Mouse (Mus musculus) liver, embryonic 12.5 days (tissue): ENCODE measurements around the gene Tiam2. TPM values are rescaled to one million over a fixed set of nuclear protein-coding genes. Genes with fewer than 3 reads are reported as not detected.

ENCODE experiments used
- ATAC-seq: fragments of 200-750 bp; cut with Nextera tagmentation; 2 replicates; pipeline ENCODE4 v1.8.0; 2017; ENCODE audit warnings: moderate number of reproducible peaks, mild to moderate bottlenecking, moderate library complexity
- H3K27ac ChIP-seq: fragments of 300-500 bp; sonication (generic); 2 replicates; pipeline ENCODE4 v1.5.1; 2016; ENCODE audit warnings: mild to moderate bottlenecking
- H3K27me3 ChIP-seq: fragments of 300-500 bp; sonication (generic); replicated peaks from 2 replicates; pipeline ENCODE4 v1.6.1; 2016; ENCODE audit warnings: mild to moderate bottlenecking, moderate library complexity
- H3K36me3 ChIP-seq: fragments of 300-500 bp; sonication (generic); 2 replicates; pipeline ENCODE4 v1.6.1; 2016; ENCODE audit warnings: mild to moderate bottlenecking, moderate library complexity
- H3K4me1 ChIP-seq: fragments of 300-500 bp; sonication (generic); 2 replicates; pipeline ENCODE4 v1.6.1; 2016
- H3K4me2 ChIP-seq: fragments of 300-500 bp; sonication (generic); 2 replicates; pipeline ENCODE4 v1.6.1; 2016; ENCODE audit warnings: mild to moderate bottlenecking, moderate library complexity
- H3K4me3 ChIP-seq: fragments of 300-500 bp; sonication (generic); 2 replicates; pipeline ENCODE4 v1.5.1; 2016; ENCODE audit warnings: mild to moderate bottlenecking, moderate library complexity
- H3K9ac ChIP-seq: fragments of 300-500 bp; sonication (generic); 2 replicates; pipeline ENCODE4 v1.6.1; 2016; ENCODE audit warnings: mild to moderate bottlenecking, moderate library complexity
- H3K9me3 ChIP-seq: fragments of 300-500 bp; sonication (generic); replicated peaks from 2 replicates; pipeline ENCODE4 v1.6.1; 2016; ENCODE audit warnings: mild to moderate bottlenecking, moderate library complexity
- WGBS: fragments of 180-500 bp; shearing (Covaris S2); methylation state at CpG from one replicate; pipeline ENCODE4 v1.1.7; 2016; ENCODE audit not compliant: insufficient replicate concordance; 5-methylcytosine and 5-hydroxymethylcytosine counted together
- polyA plus RNA-seq: library from polyadenylated mRNA; unstranded; fragments of >200 nt; fragmentation: Nextera tagmentation; extraction: Ambion mirVana; gene quantifications from 2 replicates; pipeline ENCODE4 v1.2.1, GENCODE M21; 2016

The Tiam2 gene
- 1.3 and 1.6 TPM in 2 replicates for polyA plus RNA-seq

DNA sequence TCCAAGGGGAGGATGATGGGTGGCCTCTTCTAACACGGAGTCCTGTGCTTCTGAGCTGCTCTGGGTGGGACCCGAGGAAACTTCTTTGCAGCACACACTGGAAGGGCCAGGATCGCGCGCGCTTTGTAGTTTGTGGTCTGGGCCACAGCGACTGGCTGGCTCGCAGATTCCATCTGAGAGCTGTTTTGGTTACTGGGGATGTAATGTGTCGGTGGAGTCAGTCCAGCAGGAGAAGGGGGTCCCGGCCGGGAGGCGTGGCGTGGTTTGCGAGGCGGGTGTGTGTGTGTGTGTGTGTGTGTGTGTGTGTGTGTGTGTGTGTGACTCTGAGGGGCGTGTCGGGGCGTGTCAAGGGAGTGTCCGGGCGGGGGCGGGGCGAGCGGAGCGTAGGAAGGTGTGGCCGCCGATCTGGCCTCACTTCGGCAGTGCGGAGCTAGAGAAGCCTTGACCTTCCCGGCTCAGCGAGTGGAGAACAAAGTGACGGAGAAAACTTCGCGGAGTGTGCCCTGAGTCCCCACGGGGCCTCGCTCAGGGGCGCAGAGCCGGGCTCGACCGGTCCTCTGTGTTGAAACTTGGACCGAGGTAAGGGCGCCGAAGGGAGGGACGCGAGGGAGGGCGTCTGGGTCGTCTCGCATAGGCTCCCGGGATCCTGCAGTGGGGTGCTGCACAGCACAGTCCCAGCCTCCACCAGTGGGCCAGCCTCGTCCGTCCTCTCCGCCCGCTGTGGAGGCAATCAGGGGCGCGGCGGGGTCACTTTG lies at the start of gene Tiam2:
TSS of gene Tiam2 (plus strand) at position 426 of the 755 bp plus-strand sequence.
- peaks cover 12% of the 10 kb centered on the region for H3K4me1 ChIP-seq
- no peaks in the 10 kb centered on the region for H3K36me3 ChIP-seq
- ATAC-seq, result peak; percentile 76
- H3K27me3 ChIP-seq, result peaks cover 51% of the 10 kb centered on the region
- no peak within 1 kb of the TSS for H3K27ac ChIP-seq
- H3K4me2 ChIP-seq, result peak within 1 kb of the TSS; percentile 82
- peak within 1 kb of the TSS; percentile 41; the same call in 1 of the 2 replicates for H3K9ac ChIP-seq
- 2% methylated on average over 48 of the region's 55 CpGs for WGBS
- peak within 1 kb of the TSS; percentile 60 for H3K4me3 ChIP-seq
- H3K9me3 ChIP-seq, result no peaks in the 10 kb centered on the region

DNA sequence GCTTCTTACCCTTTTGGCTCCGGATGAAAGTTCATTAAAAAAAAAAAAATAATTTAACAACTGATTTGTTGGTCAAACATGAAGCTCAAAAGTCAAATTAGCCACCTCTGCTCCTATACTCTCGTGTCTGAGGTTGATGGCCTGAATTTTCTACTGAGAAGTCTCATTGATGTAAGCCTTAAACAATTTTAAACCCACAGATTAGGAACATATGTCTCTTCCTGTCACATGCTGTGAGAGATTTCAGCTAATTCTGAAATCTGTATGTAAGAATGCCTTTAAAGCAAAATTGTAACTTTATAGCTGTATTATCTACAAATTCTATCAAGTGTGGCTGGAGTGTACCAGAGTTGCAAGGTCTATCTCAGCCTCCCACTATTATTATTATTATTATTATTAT lies 46.1 kb upstream of the Tiam2 start:
- peaks cover 5% of the 10 kb centered on the region; the same call in 1 of the 2 replicates for H3K4me1 ChIP-seq
- no peak overlapping the region for H3K9ac ChIP-seq
- no peaks in the 10 kb centered on the region for H3K9me3 ChIP-seq
- 0 out of 2 replicates have a peak, but pooled peaks cover 3% of the 10 kb centered on the region for H3K27me3 ChIP-seq
- 68% methylated on average over 2 of the region's 2 CpGs for WGBS
- no peak overlapping the region for H3K4me3 ChIP-seq
- H3K4me2 ChIP-seq, result no peak overlapping the region
- no peaks in the 10 kb centered on the region for H3K36me3 ChIP-seq
- no peak for ATAC-seq
- no peak overlapping the region for H3K27ac ChIP-seq

DNA sequence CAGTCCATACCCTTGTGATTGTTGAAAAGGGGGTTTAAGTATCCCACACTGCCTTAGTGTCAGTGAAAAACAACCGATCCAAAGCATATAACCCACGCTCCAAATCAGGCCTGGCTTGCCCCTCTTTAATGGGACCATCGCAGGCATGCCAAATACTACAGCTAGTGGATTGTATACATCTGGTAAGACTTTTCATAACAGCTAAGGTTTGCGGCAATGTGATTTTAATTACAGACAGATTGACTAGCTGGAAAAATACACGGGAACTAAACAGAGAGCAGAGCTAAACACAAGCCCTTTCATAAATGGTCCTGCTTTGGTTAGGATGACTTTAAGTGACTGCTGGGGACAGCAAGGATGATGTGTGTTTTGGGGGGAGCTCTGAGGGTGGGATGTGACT lies 44.4 kb upstream of the Tiam2 start:
- Histone ChIP-seq H3K36me3 (no peaks in the 10 kb centered on the region), H3K4me1 (peaks cover 5% of the 10 kb centered on the region; the same call in 1 of the 2 replicates), H3K27ac (no peak overlapping the region), H3K27me3 (no peaks in the 10 kb centered on the region), H3K4me2 (no peak overlapping the region), H3K9me3 (no peaks in the 10 kb centered on the region), H3K9ac (no peak overlapping the region), H3K4me3 (no peak overlapping the region)
- no peak for ATAC-seq
- WGBS, result 72% methylated on average over 5 of the region's 5 CpGs

DNA sequence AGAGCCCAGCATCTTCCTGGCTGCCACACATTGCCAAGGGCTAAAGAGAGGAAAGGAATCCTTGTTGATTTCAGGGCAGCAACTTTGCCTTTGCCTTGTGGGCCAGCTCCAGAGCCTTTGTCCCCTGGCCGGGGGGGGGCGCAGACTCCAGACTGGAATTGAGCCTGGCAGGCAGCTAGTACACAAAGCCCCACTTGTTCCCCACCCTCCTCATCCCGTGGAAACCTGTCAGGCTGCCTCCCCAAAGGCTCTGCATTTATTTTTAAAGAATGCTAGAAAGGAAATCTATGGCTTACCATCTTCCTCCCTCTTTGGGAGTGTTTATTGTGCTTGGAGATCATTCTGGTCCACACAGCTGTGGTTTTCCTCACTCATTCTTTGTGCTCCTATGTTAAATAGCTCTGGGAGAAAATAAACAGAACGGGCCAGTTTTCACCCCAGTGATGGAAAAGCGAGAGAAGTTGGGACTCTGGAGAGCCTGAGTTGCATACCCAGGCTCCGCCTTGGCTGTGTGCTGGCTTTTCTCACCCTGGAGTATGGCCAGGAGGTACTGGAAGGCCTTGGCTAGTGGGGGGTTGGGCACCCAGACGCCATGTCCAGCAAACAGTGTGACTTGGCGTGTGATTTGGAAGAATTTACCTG lies 41.2 kb upstream of the Tiam2 start:
- no peak overlapping the region for H3K9ac ChIP-seq
- ATAC-seq, result no peak
- H3K36me3 ChIP-seq, result no peaks in the 10 kb centered on the region
- no peak overlapping the region for H3K27ac ChIP-seq
- H3K9me3 ChIP-seq, result no peaks in the 10 kb centered on the region
- no peak overlapping the region for H3K4me2 ChIP-seq
- H3K4me1 ChIP-seq, result no peaks in the 10 kb centered on the region; the same call in 1 of the 2 replicates
- WGBS, result 50% methylated on average over 8 of the region's 8 CpGs
- no peaks in the 10 kb centered on the region for H3K27me3 ChIP-seq
- no peak overlapping the region for H3K4me3 ChIP-seq

DNA sequence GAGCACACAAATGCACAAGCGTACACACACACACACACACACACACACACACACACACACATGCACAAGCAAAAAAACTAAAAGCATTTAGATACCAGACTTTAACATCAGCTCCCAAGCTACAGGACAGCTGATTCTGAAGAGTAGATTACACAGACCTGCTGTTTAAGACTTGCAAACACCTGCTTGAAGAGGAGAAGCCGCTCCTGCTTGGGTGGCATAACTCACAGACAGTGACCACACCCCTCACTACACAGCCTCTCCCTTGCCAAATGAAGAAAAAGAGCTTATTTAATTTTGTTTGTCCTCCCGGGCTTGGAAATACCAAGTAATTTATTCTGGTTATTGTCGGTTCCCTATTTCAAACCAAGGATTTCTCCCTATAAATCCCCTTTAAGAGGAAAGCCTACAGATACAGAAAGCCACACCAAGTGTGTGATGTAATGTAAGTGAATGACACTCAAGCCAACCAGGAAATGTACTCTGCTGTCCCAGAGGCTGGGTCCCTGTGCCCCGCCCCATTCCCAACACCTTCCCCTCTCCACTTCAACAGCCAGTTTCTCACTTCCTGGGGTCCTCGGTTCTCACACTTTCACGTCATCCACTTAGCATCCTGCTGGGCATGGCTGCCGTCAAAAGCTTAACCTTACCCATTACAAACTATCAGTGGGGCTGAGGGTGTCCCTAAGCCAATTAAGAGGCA lies 40.1 kb upstream of the Tiam2 start:
- Histone ChIP-seq H3K36me3 (no peaks in the 10 kb centered on the region), H3K4me3 (no peak overlapping the region)
- ATAC-seq, result no peak

DNA sequence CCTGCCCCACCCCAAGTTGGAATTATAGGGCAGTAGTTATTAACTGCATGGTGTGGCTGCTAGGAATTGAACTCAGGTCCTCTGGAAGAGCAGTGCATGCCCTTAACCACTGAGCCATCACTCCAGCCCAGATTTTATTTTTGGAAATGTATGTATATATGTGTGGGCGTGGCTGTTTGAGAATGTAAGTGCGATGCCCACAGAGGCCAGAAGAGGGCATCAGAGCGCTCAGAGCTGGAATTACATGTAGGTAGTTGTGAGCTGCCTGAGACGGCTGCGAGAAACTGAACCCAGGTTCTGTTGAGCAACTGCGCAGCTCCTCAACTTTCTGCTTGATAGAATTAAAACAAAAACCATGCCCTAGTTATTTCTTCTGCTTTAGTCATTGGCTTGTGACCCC lies 38.0 kb upstream of the Tiam2 start:
- 0 out of 2 replicates have a peak, but pooled peaks have one; percentile 46 for ATAC-seq
- H3K4me1 ChIP-seq, result no peaks in the 10 kb centered on the region; the same call in 1 of the 2 replicates
- H3K9ac ChIP-seq, result no peak overlapping the region
- H3K4me2 ChIP-seq, result no peak overlapping the region
- H3K9me3 ChIP-seq, result no peaks in the 10 kb centered on the region
- H3K36me3 ChIP-seq, result no peaks in the 10 kb centered on the region
- 18% methylated on average over 6 of the region's 6 CpGs for WGBS
- H3K27me3 ChIP-seq, result no peaks in the 10 kb centered on the region
- H3K27ac ChIP-seq, result no peak overlapping the region
- no peak overlapping the region for H3K4me3 ChIP-seq

More for the DNA sequence above, 40.1 kb upstream of the Tiam2 start:
- no peak overlapping the region for H3K4me2 ChIP-seq
- WGBS, result 54% methylated on average over 8 of the region's 8 CpGs
- H3K27me3 ChIP-seq, result no peaks in the 10 kb centered on the region
- no peaks in the 10 kb centered on the region; the same call in 1 of the 2 replicates for H3K4me1 ChIP-seq
- no peak overlapping the region for H3K27ac ChIP-seq
- no peaks in the 10 kb centered on the region for H3K9me3 ChIP-seq
- no peak overlapping the region for H3K9ac ChIP-seq

DNA sequence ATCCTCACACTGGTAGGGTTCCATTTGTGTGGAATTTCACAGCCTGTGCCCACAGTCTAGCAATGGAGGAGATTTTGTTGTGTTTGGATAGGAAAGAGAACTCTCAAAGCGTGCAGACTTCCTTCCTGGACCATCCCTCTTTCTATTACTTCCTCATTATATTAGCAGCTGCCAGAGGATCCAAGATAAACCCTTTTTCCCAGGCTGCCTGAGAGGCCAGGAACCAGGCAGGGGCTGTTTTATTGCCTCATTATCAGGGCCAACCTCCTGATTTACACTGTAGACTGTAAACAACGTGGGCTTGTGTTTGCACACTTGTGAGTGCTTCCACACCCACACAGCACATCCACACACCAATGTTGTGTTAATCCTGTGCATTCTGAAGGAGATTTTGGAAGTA lies 31.3 kb upstream of the Tiam2 start:
- no peaks in the 10 kb centered on the region for H3K27me3 ChIP-seq
- ATAC-seq, result no peak
- no peak overlapping the region for H3K4me3 ChIP-seq
- no peaks in the 10 kb centered on the region for H3K9me3 ChIP-seq
- no peaks in the 10 kb centered on the region for H3K36me3 ChIP-seq
- H3K27ac ChIP-seq, result no peak overlapping the region
- peaks cover 6% of the 10 kb centered on the region; the same call in 1 of the 2 replicates for H3K4me1 ChIP-seq
- 18% methylated on average over 2 of the region's 2 CpGs for WGBS
- H3K4me2 ChIP-seq, result no peak overlapping the region
- H3K9ac ChIP-seq, result no peak overlapping the region

DNA sequence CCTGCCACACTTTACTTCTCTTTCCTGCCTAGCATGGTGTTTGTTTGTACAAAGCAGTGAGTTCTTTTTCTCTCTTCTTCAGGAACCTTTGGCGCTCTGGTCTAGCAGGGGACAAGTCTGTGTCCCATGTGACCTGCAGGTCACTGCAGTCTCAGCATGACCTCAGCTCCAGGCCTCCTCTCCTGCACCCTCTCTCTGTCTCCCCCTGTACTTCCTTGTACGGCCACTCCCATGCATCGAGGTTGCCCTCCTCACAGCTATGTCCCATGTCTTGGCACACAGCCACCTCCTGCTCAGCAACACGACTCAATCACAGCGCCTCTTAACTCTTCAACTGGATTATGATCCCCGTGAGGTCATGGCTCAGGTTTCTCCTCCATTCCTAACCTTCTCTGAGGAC lies 26.9 kb upstream of the Tiam2 start:
- H3K27me3 ChIP-seq, result no peaks in the 10 kb centered on the region
- peaks cover 6% of the 10 kb centered on the region; the same call in 1 of the 2 replicates for H3K4me1 ChIP-seq
- WGBS, result 61% methylated on average over 6 of the region's 6 CpGs
- H3K9me3 ChIP-seq, result no peaks in the 10 kb centered on the region
- ATAC-seq, result no peak
- H3K27ac ChIP-seq, result no peak overlapping the region
- H3K4me2 ChIP-seq, result no peak overlapping the region
- H3K36me3 ChIP-seq, result no peaks in the 10 kb centered on the region
- no peak overlapping the region for H3K9ac ChIP-seq
- H3K4me3 ChIP-seq, result no peak overlapping the region

DNA sequence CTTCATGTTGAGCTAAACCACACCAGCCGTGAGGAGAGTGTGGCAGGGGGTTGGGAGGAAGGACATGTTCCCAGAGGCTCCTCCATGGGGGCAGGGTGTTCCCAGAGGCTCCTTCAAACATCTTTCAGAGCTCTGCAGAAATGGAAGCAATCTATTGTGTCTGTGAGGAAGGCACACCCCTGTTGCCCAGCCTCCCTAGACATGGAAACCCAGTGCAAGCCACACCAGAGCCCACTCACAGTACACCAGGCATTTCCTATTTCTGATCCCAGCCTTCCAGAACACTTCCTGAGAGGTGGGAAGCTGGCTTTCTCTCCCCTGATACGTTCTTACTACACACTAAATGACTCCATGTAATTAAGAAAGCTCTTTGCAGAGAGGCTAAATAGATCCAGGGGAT lies 20.4 kb upstream of the Tiam2 start:
- Histone ChIP-seq H3K4me2 (no peak overlapping the region), H3K9me3 (no peaks in the 10 kb centered on the region), H3K4me3 (no peak overlapping the region), H3K27ac (no peak overlapping the region), H3K4me1 (no peaks in the 10 kb centered on the region), H3K9ac (no peak overlapping the region), H3K36me3 (no peaks in the 10 kb centered on the region), H3K27me3 (no peaks in the 10 kb centered on the region)
- 35% methylated on average over 2 of the region's 2 CpGs for WGBS
- ATAC-seq, result no peak

DNA sequence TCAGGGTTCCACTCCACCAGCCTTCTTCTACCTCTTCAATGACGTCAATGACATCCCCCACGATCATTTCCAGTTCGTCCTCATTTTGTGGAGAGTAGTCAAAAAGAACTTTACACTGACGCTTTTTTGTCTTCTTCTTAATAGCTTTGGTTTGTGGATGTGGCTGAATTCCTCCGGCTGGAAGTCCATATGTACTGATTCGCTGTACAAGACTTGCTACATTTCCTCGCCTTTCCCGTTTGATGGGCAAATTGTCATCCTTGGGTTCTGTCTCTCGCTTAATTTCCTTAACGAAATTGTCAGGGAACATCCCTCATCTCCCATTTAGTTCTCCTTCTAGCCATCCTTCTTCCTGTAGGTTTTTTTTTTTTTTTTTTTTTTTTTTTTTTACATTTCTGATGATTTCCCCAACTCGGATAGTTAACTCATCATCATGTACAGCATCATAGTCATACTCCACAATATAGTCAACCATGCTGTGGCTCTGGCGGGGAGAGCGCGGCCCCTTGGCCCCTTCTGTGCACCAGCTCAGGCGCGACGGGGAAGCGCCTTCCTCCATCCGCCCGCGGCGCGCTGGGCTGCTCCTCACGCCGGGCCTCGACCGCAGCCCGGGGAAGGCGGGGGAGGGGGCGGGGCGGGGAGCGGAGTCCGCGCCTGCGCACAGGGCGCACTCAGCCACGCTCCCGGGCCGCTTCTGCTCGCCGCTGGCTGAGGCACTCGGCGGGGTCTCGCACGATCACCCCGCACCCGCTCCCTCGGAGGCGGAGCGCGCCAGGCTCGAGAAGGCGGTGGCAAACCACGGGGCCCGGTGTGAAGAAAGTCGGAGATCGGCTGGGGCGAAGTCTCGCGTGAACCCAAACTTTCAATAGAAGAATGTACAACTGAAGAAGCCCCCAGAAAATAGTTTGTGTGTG lies 12.4 kb upstream of the Tiam2 start:
- Histone ChIP-seq H3K4me1 (0 out of 2 replicates have a peak, but pooled peaks cover 8% of the 10 kb centered on the region), H3K4me3 (peak overlapping the region; percentile 51), H3K9ac (peak overlapping the region; percentile 64), H3K36me3 (no peaks in the 10 kb centered on the region), H3K27me3 (peaks cover 19% of the 10 kb centered on the region; the same call in 1 of the 2 replicates), H3K4me2 (peak overlapping the region; percentile 74), H3K27ac (no peak overlapping the region), H3K9me3 (no peaks in the 10 kb centered on the region)
- ATAC-seq, result peak; percentile 94
- WGBS, result 7% methylated on average over 50 of the region's 60 CpGs

DNA sequence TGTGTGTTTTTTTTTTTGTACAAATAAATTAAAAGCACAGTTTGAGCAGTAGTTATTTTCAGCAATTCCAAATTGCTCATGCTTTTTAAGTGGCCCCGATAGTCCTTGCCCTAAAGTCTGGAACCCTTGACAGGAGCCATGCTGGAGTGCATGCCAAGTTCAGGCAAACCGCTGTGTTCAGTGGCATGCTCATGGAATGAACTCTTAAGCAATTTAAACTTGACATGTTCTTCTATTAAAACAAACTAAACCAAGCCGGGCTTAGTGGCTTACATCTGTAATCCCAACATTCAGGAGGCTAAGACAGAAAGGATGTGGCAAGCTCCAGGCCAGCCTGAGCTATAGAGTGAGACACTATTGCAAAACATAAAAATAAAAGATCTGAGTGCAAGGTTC lies 11.8 kb upstream of the Tiam2 start:
- no peak for ATAC-seq
- 41% methylated on average over 3 of the region's 3 CpGs for WGBS
- H3K27ac ChIP-seq, result no peak overlapping the region
- no peaks in the 10 kb centered on the region for H3K9me3 ChIP-seq
- peaks cover 19% of the 10 kb centered on the region; the same call in 1 of the 2 replicates for H3K27me3 ChIP-seq
- peak overlapping the region; percentile 64; the same call in 1 of the 2 replicates for H3K9ac ChIP-seq
- no peaks in the 10 kb centered on the region for H3K36me3 ChIP-seq
- H3K4me1 ChIP-seq, result 0 out of 2 replicates have a peak, but pooled peaks cover 8% of the 10 kb centered on the region
- H3K4me3 ChIP-seq, result peak overlapping the region; percentile 51
- H3K4me2 ChIP-seq, result peak overlapping the region; percentile 74
